Mouse (Mus musculus) embryonic facial prominence, embryonic 10.5 days (tissue): ENCODE results near the gene Slc6a6. TPM values are rescaled to one million over a fixed set of nuclear protein-coding genes. Genes with fewer than 3 reads are reported as not detected.

ENCODE experiments used
- DNase-seq: peaks from one replicate; pipeline ENCODE4 v3.0.0-alpha.2; 2017; ENCODE audit warnings: low spot score
- H3K27ac ChIP-seq: fragments of 300-500 bp; sonication (generic); replicated peaks from 2 replicates; pipeline ENCODE4 v1.5.1; 2016; ENCODE audit warnings: mild to moderate bottlenecking
- H3K27me3 ChIP-seq: fragments of 300-500 bp; sonication (generic); replicated peaks from 2 replicates; pipeline ENCODE4 v1.6.1; 2016; ENCODE audit warnings: low read depth, mild to moderate bottlenecking; ENCODE audit not compliant: poor library complexity, severe bottlenecking
- H3K36me3 ChIP-seq: fragments of 300-500 bp; sonication (generic); replicated peaks from 2 replicates; pipeline ENCODE4 v1.6.1; 2016; ENCODE audit warnings: mild to moderate bottlenecking, moderate library complexity
- H3K4me1 ChIP-seq: fragments of 300-500 bp; sonication (generic); 2 replicates; pipeline ENCODE4 v1.6.1; 2016
- H3K4me3 ChIP-seq: fragments of 300-500 bp; sonication (generic); 2 replicates; pipeline ENCODE4 v1.5.1; 2016; ENCODE audit warnings: mild to moderate bottlenecking, moderate library complexity
- H3K9me3 ChIP-seq: fragments of 300-500 bp; sonication (generic); 2 replicates; pipeline ENCODE4 v1.6.1; 2016; ENCODE audit warnings: mild to moderate bottlenecking
- WGBS: fragments of 180-500 bp; shearing (Covaris S2); methylation state at CpG from one replicate; pipeline ENCODE4 v1.1.7; 2016; 5-methylcytosine and 5-hydroxymethylcytosine counted together
- polyA plus RNA-seq: library from polyadenylated mRNA; unstranded; fragments of >200 nt; fragmentation: Nextera tagmentation; extraction: Ambion mirVana; gene quantifications from 2 replicates; pipeline ENCODE4 v1.2.1, GENCODE M21; 2016

Slc6a6 gene
- polyA plus RNA-seq, 1 experiment from 2014 or later: 55.5 TPM

DNA sequence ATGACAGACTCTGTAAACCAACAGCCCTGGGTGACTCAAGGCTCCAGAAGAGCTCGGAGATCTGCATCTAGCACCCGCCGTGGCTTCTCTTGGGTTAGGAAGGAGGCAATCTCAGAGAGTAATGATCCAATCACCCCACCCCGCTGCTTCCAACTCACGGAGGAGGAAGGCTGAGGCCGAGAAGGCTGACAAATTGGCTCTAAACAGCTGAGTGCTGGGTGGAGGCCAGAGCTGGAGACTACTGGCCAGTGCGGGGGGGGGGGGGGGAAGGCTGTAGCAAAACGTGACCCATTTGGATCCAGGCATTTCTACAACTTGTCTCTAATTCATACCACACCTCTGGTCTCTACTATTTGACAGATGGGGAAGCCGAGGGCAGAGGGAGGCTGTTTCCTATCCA lies 95.4 kb downstream of the Slc6a6 start:
- DNase-seq: no peak
- no peak overlapping the region for H3K4me3 ChIP-seq
- H3K27me3 ChIP-seq: no peaks in the 10 kb centered on the region
- no peak overlapping the region for H3K27ac ChIP-seq
- H3K36me3 ChIP-seq: no peaks in the 10 kb centered on the region
- H3K4me1 ChIP-seq: peaks cover 16% of the 10 kb centered on the region
- WGBS: 67% methylated on average over 9 of the region's 9 CpGs
- H3K9me3 ChIP-seq: no peaks in the 10 kb centered on the region

DNA sequence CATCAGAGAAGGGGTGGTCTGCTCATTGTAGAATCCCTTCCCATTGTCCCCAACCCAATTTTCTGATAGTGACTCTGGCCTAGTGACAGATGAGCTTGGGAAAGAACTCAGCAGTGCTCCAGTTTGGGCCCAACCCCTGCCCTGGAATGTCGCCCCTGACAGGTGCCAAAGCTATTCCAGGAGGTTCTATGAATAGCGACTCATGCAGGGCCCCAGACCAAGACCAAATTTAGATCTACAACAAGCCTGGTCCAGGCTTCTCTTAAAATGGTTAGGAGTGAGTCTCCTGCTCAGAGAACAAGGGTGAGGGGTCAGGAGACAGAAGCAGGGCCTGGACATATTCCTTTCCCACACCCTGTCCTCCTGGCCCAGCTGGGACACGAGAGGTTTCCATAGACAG lies 101.2 kb downstream of the Slc6a6 start:
- Histone ChIP-seq H3K27me3 (no peaks in the 10 kb centered on the region), H3K4me1 (no peaks in the 10 kb centered on the region), H3K27ac (no peak overlapping the region), H3K9me3 (no peaks in the 10 kb centered on the region), H3K36me3 (no peaks in the 10 kb centered on the region), H3K4me3 (no peak overlapping the region)
- WGBS: 81% methylated on average over 3 of the region's 3 CpGs
- no peak for DNase-seq

DNA sequence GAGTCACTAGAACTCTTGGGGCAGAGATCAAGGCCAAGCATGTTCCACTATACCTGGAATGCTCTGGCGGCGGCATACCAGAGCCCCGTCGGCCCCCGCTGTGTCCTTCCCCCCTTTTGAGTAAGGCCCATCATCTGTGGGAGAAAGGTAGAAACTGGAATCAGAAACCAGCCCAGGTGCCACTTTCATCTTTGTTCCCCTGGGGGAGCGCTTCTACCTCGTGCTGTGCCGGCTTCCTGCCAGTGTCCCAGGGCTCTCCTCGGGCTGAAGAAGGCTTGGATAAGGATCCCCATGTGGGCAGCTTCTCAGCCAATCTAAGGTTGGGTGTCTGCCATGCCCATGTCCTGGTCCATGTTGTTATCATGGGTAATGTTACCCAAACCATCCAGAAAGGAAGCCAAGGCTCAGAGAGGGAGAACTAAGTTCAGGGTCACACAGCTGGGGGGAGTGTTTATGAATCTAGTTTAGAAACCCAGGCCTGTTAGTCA lies 104.5 kb downstream of the Slc6a6 start:
- Histone ChIP-seq H3K4me1 (peaks cover 9% of the 10 kb centered on the region), H3K9me3 (no peaks in the 10 kb centered on the region), H3K27ac (no peak overlapping the region), H3K27me3 (no peaks in the 10 kb centered on the region), H3K4me3 (no peak overlapping the region), H3K36me3 (no peaks in the 10 kb centered on the region)
- 83% methylated on average over 9 of the region's 9 CpGs for WGBS
- DNase-seq: no peak

DNA sequence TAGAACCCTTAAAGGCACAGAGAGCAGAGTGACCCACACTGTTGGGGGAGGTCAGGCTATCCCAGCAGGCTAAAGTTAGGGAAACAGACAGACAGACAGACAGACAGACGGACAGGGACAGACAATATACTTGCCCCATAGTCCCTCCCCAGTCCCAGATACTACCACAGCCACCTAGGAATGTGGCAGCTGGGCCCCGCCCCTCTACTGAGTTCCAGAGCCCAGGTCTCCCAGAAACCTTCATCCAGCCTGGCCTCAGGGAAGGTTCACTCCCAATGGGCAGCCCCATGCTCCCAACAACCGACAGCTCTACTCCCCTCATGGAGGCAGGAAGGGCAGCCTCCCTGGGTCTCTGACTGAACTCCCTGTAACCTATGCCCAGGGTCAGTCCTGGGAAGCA lies 111.8 kb downstream of the Slc6a6 start:
- no peaks in the 10 kb centered on the region for H3K36me3 ChIP-seq
- 56% methylated on average over 3 of the region's 3 CpGs for WGBS
- no peaks in the 10 kb centered on the region for H3K9me3 ChIP-seq
- no peak overlapping the region for H3K4me3 ChIP-seq
- peaks cover 34% of the 10 kb centered on the region for H3K4me1 ChIP-seq
- H3K27ac ChIP-seq: no peak overlapping the region
- H3K27me3 ChIP-seq: no peaks in the 10 kb centered on the region
- DNase-seq: no peak

DNA sequence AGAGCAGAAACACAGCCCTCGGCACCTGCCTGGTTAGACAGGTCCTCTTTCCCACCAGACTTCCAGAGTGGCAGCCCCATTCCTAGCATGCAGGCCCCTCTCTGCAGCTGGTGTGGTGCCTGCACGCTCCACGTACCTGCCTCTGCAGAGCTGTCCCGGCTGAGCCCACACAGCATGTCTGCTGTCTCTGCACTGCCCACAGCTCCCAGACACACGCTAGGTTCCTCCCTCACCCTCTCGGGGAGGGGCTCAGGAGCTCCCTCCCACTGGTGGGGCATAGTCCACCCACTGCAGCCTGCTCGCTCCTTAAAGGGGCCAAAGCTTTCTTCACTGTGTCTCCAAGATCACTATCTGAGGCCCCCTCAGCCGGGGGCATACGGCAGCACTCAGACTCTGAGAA lies 112.2 kb downstream of the Slc6a6 start:
- H3K27me3 ChIP-seq: no peaks in the 10 kb centered on the region
- peaks cover 34% of the 10 kb centered on the region for H3K4me1 ChIP-seq
- H3K4me3 ChIP-seq: no peak overlapping the region
- no peaks in the 10 kb centered on the region for H3K9me3 ChIP-seq
- H3K27ac ChIP-seq: no peak overlapping the region
- no peak for DNase-seq
- H3K36me3 ChIP-seq: no peaks in the 10 kb centered on the region
- 61% methylated on average over 9 of the region's 9 CpGs for WGBS

DNA sequence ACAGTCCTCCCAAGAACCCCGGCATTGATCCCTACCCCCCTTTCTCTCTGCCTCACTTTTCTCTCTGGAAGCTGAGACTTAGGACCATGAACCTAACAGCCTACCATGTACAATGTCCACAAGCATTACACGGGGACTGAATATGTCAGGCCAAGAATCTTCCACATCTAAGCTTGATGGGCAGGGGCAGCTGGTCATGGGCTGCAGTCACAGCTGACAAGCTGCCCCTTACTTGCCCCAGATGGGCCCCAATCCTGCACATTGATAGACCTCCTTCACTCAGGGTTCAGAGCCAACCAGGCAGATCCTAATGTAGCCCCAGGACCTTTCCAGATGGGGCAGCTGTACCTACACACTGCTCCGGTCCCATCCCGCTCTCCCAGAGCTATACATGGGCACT lies 112.9 kb downstream of the Slc6a6 start:
- Histone ChIP-seq H3K4me3 (no peak overlapping the region), H3K27ac (no peak overlapping the region), H3K9me3 (no peaks in the 10 kb centered on the region), H3K36me3 (no peaks in the 10 kb centered on the region), H3K4me1 (peaks cover 29% of the 10 kb centered on the region), H3K27me3 (no peaks in the 10 kb centered on the region)
- 87% methylated on average over 4 of the region's 4 CpGs for WGBS
- no peak for DNase-seq

DNA sequence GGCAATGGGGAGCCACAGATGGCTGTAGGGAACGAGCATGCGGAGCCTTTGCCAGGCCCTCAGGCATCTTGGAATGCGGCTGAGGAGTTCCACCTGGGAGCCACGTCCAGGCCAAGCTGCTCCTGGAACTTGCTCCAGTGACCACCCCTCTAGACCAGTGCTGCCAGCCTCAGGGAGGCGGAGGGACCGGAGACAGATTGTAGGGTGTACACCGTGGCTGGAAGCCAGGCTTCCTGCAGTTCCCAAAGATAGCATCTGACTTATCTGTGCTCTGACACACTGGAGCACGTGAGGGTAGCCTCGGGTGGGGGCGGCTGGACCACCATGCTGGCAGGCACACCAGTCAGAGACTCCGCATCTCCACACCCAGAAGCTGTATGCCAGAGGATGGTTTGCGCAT lies 114.6 kb downstream of the Slc6a6 start:
- no peak for DNase-seq
- H3K4me3 ChIP-seq: no peak overlapping the region
- no peaks in the 10 kb centered on the region for H3K36me3 ChIP-seq
- no peaks in the 10 kb centered on the region for H3K9me3 ChIP-seq
- H3K27me3 ChIP-seq: peaks cover under 1% of the 10 kb centered on the region; the same call in 1 of the 2 replicates
- H3K4me1 ChIP-seq: peaks cover 25% of the 10 kb centered on the region
- 76% methylated on average over 12 of the region's 12 CpGs for WGBS
- no peak overlapping the region for H3K27ac ChIP-seq

DNA sequence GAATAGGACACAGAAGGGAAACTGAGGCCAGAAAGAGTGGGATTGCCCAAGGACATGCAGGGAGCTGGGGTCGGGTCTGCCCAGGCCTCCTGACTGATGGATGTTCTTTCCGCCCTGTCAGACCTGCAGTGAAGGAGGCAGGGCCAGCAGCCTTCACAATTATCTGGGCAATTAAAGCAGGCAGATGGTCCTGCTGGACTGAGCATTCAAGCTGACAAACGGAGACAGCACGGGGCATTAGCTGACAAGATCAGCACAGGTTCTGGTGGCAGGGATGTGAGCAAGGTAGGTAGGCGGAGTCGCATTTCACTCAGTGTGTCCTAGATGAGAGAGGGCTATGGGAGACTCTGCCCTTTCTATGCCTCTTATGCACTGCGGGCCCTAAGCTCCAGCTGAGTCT lies 120.3 kb downstream of the Slc6a6 start:
- no peaks in the 10 kb centered on the region for H3K9me3 ChIP-seq
- no peaks in the 10 kb centered on the region for H3K36me3 ChIP-seq
- 55% methylated on average over 7 of the region's 7 CpGs for whole genome bisulfite sequencing
- peaks cover 55% of the 10 kb centered on the region for H3K27me3 ChIP-seq
- no peak for DNase-seq
- no peak overlapping the region for H3K4me3 ChIP-seq
- no peak overlapping the region for H3K27ac ChIP-seq
- H3K4me1 ChIP-seq: peaks cover 24% of the 10 kb centered on the region

DNA sequence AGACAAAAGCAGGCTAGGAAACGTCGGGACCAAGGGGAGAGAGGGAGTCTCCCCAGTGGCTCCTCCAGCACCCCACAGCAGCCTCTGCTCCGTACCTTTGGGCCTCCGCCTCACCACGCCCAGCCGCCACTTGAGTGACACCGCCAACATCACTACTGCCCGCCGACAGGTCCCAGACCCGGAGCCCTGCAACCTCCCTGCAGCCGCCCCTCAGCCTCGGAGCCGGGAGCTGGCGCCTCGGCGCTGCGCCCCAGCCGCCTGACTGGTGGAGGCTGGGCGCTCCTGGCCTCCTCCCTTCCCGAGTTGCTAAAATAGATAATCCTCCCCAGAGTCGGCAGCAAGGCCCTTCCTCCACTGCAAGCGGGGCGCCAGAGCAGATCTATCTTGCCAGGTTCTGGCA lies 123.3 kb downstream of the Slc6a6 start:
- WGBS: 3% methylated on average over 23 of the region's 23 CpGs
- Histone ChIP-seq H3K4me1 (peaks cover 20% of the 10 kb centered on the region), H3K27me3 (peaks cover 64% of the 10 kb centered on the region), H3K36me3 (no peaks in the 10 kb centered on the region), H3K27ac (peak overlapping the region; percentile 21; the same call in 1 of the 2 replicates), H3K4me3 (peak overlapping the region; percentile 46), H3K9me3 (no peaks in the 10 kb centered on the region)
- DNase-seq: peak; percentile 52

DNA sequence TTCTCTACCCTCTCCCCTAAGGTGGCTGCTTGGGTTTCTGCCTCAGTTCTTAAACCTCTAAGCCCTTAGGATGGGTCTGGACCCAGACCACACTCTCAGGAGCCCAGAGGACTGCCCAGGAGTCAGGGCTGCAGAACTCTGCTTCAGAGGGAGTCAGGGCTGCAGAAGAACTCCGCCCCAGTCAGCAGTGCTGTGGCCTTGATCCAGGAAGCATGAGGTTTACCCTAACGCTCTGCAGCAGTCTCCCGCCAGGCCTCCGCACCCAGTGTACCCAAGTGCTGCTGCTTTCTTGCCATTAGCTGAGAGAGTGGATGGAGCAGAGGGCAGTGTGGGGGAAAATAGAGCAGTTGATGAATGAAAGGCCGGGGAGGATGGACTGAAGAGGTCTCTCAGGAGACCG lies 124.2 kb downstream of the Slc6a6 start:
- Histone ChIP-seq H3K27ac (no peak overlapping the region), H3K4me1 (peaks cover 20% of the 10 kb centered on the region), H3K4me3 (no peak overlapping the region), H3K27me3 (peaks cover 64% of the 10 kb centered on the region), H3K9me3 (no peaks in the 10 kb centered on the region), H3K36me3 (no peaks in the 10 kb centered on the region)
- WGBS: 59% methylated on average over 6 of the region's 6 CpGs
- DNase-seq: no peak

Other genes starting within 250 kb of the Slc6a6 start
- gene Chchd4, start 210.5 kb upstream of the Slc6a6 start, polyA plus RNA-seq: 35.3 and 38.2 TPM in 2 replicates
- 62.5 and 66.1 TPM in 2 replicates for gene Tmem43, start 210.3 kb upstream of the Slc6a6 start, polyA plus RNA-seq
- gene Xpc, start 168.2 kb upstream of the Slc6a6 start, polyA plus RNA-seq: 26.7 and 27.3 TPM in 2 replicates
- 444 and 453 TPM in 2 replicates for gene Lsm3, start 168.1 kb upstream of the Slc6a6 start, polyA plus RNA-seq
- gene Grip2, start 143.2 kb downstream of the Slc6a6 start, polyA plus RNA-seq: 0.14 and 0.29 TPM in 2 replicates
- 36.2 and 38.3 TPM in 2 replicates for gene Ccdc174, start 194.0 kb downstream of the Slc6a6 start, polyA plus RNA-seq
- gene 4930590J08Rik, start 218.8 kb downstream of the Slc6a6 start, polyA plus RNA-seq: 0.47 and 0.51 TPM in 2 replicates